Mouse (Mus musculus) small intestine, adult 2 months (tissue): ENCODE measurements around the gene Ano1.

ENCODE experiments used
- CTCF ChIP-seq: fragments of 200-500 bp; IDR thresholded peaks from 2 replicates; pipeline ENCODE4 v1.5.1; 2012; ENCODE audit warnings: low read depth, mild to moderate bottlenecking, control low read depth, inconsistent platforms, low read length, moderate library complexity, mixed read lengths; ENCODE audit not compliant: insufficient replicate concordance, insufficient read length; ENCODE audit errors: extremely low read depth
- POLR2A ChIP-seq: fragments of 200-500 bp; IDR thresholded peaks from 2 replicates; pipeline ENCODE4 v1.6.1; 2012; ENCODE audit warnings: low read depth, mild to moderate bottlenecking, control low read depth, inconsistent platforms, low read length, moderate library complexity

- TF ChIP-seq POLR2A: no peak
- no peak for TF ChIP-seq CTCF
Observed at GRCm38 (mm10) chr7:144724283-144724682, 27.5 kb downstream of the Ano1 start.
